Mouse (Mus musculus) limb, embryonic 14.5 days (tissue): ENCODE data around the gene Olfr193. TPM values are rescaled to one million over a fixed set of nuclear protein-coding genes. Genes with fewer than 3 reads are reported as not detected.
"Not testable (repeated sequence)": the region's sequence is repeated elsewhere in the genome, so short reads cannot be mapped to it uniquely, and the experiment has no call there.

ENCODE experiments used
- ATAC-seq: fragments of 200-750 bp; cut with Nextera tagmentation; 2 replicates; pipeline ENCODE4 v1.8.0; 2017; ENCODE audit warnings: low read depth, moderate number of reproducible peaks, moderate TSS enrichment; ENCODE audit not compliant: low FRiP score
- DNase-seq: peaks from one replicate; pipeline ENCODE4 v3.0.0-alpha.2; 2015; ENCODE audit warnings: low spot score
- H3K27ac ChIP-seq: fragments of 300-500 bp; sonication (generic); replicated peaks from 2 replicates; pipeline ENCODE4 v1.5.1; 2014; ENCODE audit warnings: low read depth, mild to moderate bottlenecking, low read length, moderate library complexity, mixed read lengths
- H3K27me3 ChIP-seq: fragments of 300-500 bp; sonication (generic); 2 replicates; pipeline ENCODE4 v1.6.1; 2014; ENCODE audit warnings: low read length, mixed read lengths; ENCODE audit not compliant: control insufficient read depth, insufficient read depth
- H3K36me3 ChIP-seq: fragments of 300-500 bp; sonication (generic); 2 replicates; pipeline ENCODE4 v1.6.1; 2014; ENCODE audit warnings: mild to moderate bottlenecking, low read length, moderate library complexity, mixed read lengths; ENCODE audit not compliant: control insufficient read depth, insufficient read depth
- H3K4me1 ChIP-seq: fragments of 300-500 bp; sonication (generic); 2 replicates; pipeline ENCODE4 v1.6.1; 2014; ENCODE audit warnings: antibody characterized with exemption, low read length, mixed read lengths; ENCODE audit not compliant: control insufficient read depth, insufficient read depth
- H3K4me2 ChIP-seq: fragments of 300-500 bp; sonication (generic); replicated peaks from 2 replicates; pipeline ENCODE4 v1.6.1; 2014; ENCODE audit warnings: low read depth, mild to moderate bottlenecking, low read length, moderate library complexity; ENCODE audit not compliant: severe bottlenecking
- H3K4me3 ChIP-seq: fragments of 300-500 bp; sonication (generic); replicated peaks from 2 replicates; pipeline ENCODE4 v1.5.1; 2014; ENCODE audit warnings: low read length
- H3K9ac ChIP-seq: fragments of 300-500 bp; sonication (generic); 2 replicates; pipeline ENCODE4 v1.6.1; 2014; ENCODE audit warnings: mild to moderate bottlenecking, low read depth, low read length, moderate library complexity; ENCODE audit not compliant: severe bottlenecking
- H3K9me3 ChIP-seq: fragments of 300-500 bp; sonication (generic); 2 replicates; pipeline ENCODE4 v1.6.1; 2016; ENCODE audit warnings: low read length; ENCODE audit not compliant: control insufficient read depth
- POLR2A ChIP-seq: fragments of 200-500 bp; IDR thresholded peaks from 2 replicates; pipeline ENCODE4 v1.8.0; 2012; ENCODE audit warnings: inconsistent platforms, mild to moderate bottlenecking, moderate library complexity, borderline replicate concordance; ENCODE audit not compliant: insufficient read depth, insufficient read length; ENCODE audit errors: extremely low read depth
- WGBS: fragments of 180-500 bp; shearing (Covaris S2); extraction: QIAGEN DNeasy Blood & Tissue Kit; methylation state at CpG from one replicate; pipeline ENCODE4 v1.1.7; 2014; 5-methylcytosine and 5-hydroxymethylcytosine counted together
- polyA plus RNA-seq, 2 experiments: library from polyadenylated mRNA; depleted of rRNA in 1 of 2; stranded (reverse) in 1 of 2; unstranded in 1 of 2; fragments of >200 nt; fragmentation: Nextera tagmentation in 1 of 2; extraction: Ambion mirVana in 1 of 2; gene quantifications; 2 replicates each; pipeline versions ENCODE4 v1.2.1 to v1.2.3; 2012 to 2014

Olfr193 gene
- polyA plus RNA-seq (2012; rRNA removed) (not detected in 2 replicates), polyA plus RNA-seq (2014; fragmentation: Nextera tagmentation; extraction: Ambion mirVana) (not detected in 2 replicates)

DNA sequence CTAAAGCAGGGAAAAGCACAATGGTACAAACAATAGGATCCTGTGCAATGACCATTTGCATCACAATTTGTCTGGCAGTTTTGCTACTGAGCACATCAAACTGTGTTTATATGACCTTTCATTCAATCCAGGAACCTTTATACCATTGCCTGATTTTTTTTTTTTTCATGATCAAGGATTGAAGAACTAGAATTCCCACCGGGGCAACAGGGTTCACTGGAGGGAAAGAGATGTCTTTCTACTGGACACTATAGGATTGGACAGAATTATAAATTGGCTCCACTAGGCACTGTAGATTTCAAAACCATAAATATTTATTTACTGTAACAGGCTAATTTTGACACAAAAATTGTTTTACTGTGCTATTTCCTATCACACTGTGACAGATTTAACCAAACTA is at the start of gene Olfr193:
Gene Olfr193 (minus strand): TSS at position 101 of the 400 bp plus-strand sequence.
- Histone ChIP-seq H3K27me3 (no peaks in the 10 kb centered on the region), H3K36me3 (no peaks in the 10 kb centered on the region), H3K27ac (no peak within 1 kb of the TSS), H3K4me3 (no peak within 1 kb of the TSS), H3K9ac (no peak within 1 kb of the TSS), H3K4me1 (no peaks in the 10 kb centered on the region), H3K9me3 (no peaks in the 10 kb centered on the region), H3K4me2 (no peak within 1 kb of the TSS)
- TF ChIP-seq POLR2A = no peak
- DNase-seq = no peak
- no peak for ATAC-seq
- 82% methylated on average over 1 of the region's 1 CpGs for WGBS

DNA sequence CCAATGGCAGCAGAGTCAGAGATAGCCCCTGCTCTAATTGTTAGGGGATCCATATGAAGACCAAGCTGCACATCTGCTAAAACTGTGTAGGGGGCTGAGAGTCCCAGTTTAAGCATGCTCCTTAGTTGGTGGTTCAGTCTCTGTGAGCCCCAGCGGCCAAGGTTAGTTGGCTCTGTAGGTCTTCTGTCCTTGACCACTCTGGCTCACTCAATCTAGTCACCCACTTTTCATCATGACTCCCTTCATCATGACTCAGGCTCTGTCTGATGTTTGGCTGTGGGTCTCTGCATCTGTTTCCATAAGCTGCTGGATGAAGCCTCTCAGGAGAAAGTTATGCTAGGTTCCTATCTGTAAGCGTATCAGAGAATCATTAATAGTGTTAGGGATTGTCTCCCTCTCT is 40.3 kb upstream of the Olfr193 start:
- Histone ChIP-seq H3K4me2 (no peak overlapping the region), H3K4me1 (no peaks in the 10 kb centered on the region), H3K4me3 (no peak overlapping the region), H3K27ac (no peak overlapping the region), H3K9me3 (no peaks in the 10 kb centered on the region), H3K36me3 (no peaks in the 10 kb centered on the region), H3K9ac (no peak overlapping the region), H3K27me3 (no peaks in the 10 kb centered on the region)
- 73% methylated on average over 2 of the region's 2 CpGs for WGBS
- TF ChIP-seq POLR2A = no peak
- DNase-seq (no peak), ATAC-seq (no peak)

DNA sequence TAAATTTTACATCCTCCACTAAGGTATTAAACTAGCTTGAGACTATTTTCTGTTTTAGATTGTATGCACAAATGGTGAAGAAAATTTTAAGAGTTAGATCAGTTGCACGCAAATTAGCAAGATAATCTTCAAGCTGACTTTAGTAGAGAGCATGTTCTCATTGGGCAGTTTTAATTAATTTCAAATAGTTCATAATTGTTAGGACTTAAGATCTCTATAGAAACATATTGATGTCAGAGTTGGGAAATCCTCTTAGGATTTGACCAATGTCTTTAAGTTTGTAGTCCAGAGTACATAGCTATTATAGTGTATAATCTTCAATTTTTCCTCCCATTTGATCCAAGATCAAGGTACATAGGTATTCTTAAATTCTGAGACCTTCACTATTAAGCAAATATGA is 35.1 kb upstream of the Olfr193 start, which contains the start of gene Olfr195:
Gene Olfr195 (plus strand): TSS at position 301 of the 400 bp plus-strand sequence.
- DNase-seq (no peak), ATAC-seq (no peak)
- no peaks in the 10 kb centered on the region for H3K27me3 ChIP-seq
- no peaks in the 10 kb centered on the region for H3K9me3 ChIP-seq
- H3K27ac ChIP-seq = no peak within 1 kb of the TSS
- no peak within 1 kb of the TSS for H3K4me3 ChIP-seq
- no peaks in the 10 kb centered on the region for H3K4me1 ChIP-seq
- no peak for TF ChIP-seq POLR2A
- no peak within 1 kb of the TSS for H3K4me2 ChIP-seq
- WGBS = 88% methylated on average over 1 of the region's 1 CpGs
- H3K36me3 ChIP-seq = no peaks in the 10 kb centered on the region
- no peak within 1 kb of the TSS for H3K9ac ChIP-seq

DNA sequence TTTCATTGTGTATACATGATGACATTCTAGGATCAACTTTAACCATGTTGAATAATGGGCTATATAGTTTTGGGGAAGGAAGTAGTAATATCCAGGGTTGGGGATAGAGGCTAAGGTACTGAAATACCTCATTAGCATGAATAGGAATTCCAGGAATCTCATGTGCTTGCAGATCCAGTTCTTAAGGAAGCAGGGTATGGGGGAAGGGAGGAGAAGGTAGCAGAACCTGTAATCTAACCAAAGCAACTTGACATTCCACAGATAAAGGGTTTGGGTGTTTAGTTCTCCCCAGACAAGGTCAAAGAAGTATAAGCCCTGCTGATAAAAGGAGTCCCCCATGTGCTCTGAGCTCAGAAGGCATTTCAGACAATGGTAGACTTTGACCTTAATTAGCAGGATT is 29.4 kb upstream of the Olfr193 start:
- no peak overlapping the region for H3K9ac ChIP-seq
- no peaks in the 10 kb centered on the region for H3K9me3 ChIP-seq
- H3K4me3 ChIP-seq = no peak overlapping the region
- TF ChIP-seq POLR2A = no peak
- H3K27me3 ChIP-seq = no peaks in the 10 kb centered on the region
- no peaks in the 10 kb centered on the region for H3K4me1 ChIP-seq
- no peak overlapping the region for H3K27ac ChIP-seq
- H3K36me3 ChIP-seq = no peaks in the 10 kb centered on the region
- DNase-seq = no peak
- no peak overlapping the region for H3K4me2 ChIP-seq
- no peak for ATAC-seq

DNA sequence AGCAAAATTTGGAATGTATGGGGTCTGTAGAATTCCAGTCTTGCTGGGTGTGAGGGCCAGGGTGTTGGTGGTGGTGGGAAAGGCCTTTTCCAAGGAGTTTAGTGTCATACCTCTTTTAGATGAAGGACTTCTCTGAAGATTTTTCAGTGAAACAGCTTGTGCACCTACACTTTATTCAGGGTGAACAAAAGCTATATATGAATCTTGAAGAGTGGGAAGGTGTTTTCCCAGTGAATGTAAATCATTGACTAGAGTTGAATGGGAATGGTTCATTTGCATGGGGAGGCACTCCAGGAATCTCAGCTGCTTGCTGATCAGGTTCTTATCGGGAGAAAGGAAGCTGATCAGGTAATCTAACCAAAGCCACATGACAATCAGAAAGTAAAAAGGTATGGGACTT is 19.1 kb upstream of the Olfr193 start:
- no peak for ATAC-seq
- no peak overlapping the region for H3K9ac ChIP-seq
- H3K36me3 ChIP-seq = no peaks in the 10 kb centered on the region
- WGBS = 93% methylated on average over 1 of the region's 1 CpGs
- no peak for TF ChIP-seq POLR2A
- no peak overlapping the region for H3K27ac ChIP-seq
- H3K27me3 ChIP-seq = no peaks in the 10 kb centered on the region
- DNase-seq = no peak
- H3K4me1 ChIP-seq = no peaks in the 10 kb centered on the region
- H3K9me3 ChIP-seq = no peaks in the 10 kb centered on the region
- H3K4me3 ChIP-seq = no peak overlapping the region
- no peak overlapping the region for H3K4me2 ChIP-seq

DNA sequence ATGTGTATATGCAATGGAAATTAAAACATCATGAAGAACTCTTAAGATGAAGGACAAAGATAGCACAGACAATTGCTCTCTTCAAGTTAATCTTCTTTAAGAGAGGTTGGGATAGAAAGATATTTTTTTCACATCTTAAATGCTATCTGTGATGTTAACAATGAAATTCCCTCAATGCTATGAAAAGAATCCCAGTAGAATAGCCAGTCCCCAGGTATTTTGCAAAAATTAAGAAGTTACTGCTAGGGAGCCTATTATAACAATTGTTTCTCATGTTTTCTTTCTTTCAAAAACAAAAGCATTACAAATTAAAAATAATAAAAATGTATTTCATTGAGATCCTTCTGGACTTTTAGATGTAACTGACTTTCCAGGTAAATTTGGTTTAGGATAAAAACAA is 9.3 kb upstream of the Olfr193 start, which contains the start of gene Olfr194:
Gene Olfr194 (minus strand): TSS at position 101 of the 400 bp plus-strand sequence.
- no peaks in the 10 kb centered on the region for H3K9me3 ChIP-seq
- no peak within 1 kb of the TSS for H3K4me2 ChIP-seq
- no peaks in the 10 kb centered on the region for H3K27me3 ChIP-seq
- DNase-seq (no peak), ATAC-seq (no peak)
- TF ChIP-seq POLR2A = no peak
- H3K4me1 ChIP-seq = no peaks in the 10 kb centered on the region
- no peak within 1 kb of the TSS for H3K9ac ChIP-seq
- H3K27ac ChIP-seq = no peak within 1 kb of the TSS
- no peak within 1 kb of the TSS for H3K4me3 ChIP-seq
- no peaks in the 10 kb centered on the region for H3K36me3 ChIP-seq

DNA sequence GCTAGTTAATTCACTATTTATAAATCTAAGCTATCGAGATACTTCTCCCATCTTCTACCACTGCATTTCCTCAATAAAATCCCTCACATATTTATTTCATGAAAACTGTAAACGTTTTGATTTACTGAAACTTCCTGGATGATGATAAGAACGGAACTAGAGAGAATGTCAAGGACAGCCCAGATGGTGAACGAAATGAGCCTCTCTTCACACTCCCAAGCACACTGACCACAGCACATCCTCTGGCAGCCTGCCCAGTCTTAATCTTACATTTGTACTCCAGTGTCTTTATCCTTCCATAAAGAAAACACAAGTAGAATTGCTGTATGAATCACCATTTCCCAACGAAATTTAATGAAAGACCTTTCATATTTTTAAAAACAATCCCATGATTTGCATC is 3.2 kb downstream of the Olfr193 start:
- not testable (repeated sequence) for H3K4me2 ChIP-seq, H3K9ac ChIP-seq, ATAC-seq

More for the DNA sequence above, 3.2 kb downstream of the Olfr193 start:
- not testable (repeated sequence) for H3K4me1 ChIP-seq, H3K36me3 ChIP-seq, H3K4me3 ChIP-seq, H3K27ac ChIP-seq, H3K27me3 ChIP-seq, DNase-seq, H3K9me3 ChIP-seq
- 66% methylated on average over 5 of the region's 5 CpGs for WGBS
